Mouse (Mus musculus): ENCODE measurements around the gene Unc5cl. TPM values are rescaled to one million over a fixed set of nuclear protein-coding genes. Genes with fewer than 3 reads are reported as not detected.

Gene Unc5cl
- polyA plus RNA-seq, 1 experiment = 8.5 TPM

GRCm38 (mm10) chr17:48538328-48538727 lies 83.6 kb downstream of the Unc5cl start:
- Histone ChIP-seq H3K4me3 (ENCODE audit: extremely low read depth, insufficient read depth, insufficient read length) (no peak overlapping the region), H3K4me1 (ENCODE audit: control insufficient read depth, insufficient read depth, insufficient read length) (no peaks in the 10 kb centered on the region)

GRCm38 (mm10) chr17:48539326-48539725 lies 84.6 kb downstream of the Unc5cl start:
- no peaks in the 10 kb centered on the region for H3K36me3 ChIP-seq (ENCODE audit: control insufficient read depth, insufficient read depth, low read length)
- no peaks in the 10 kb centered on the region for H3K4me1 ChIP-seq (ENCODE audit: control insufficient read depth, insufficient read depth, insufficient read length)
- no peaks in the 10 kb centered on the region for H3K27me3 ChIP-seq (ENCODE audit: control insufficient read depth, insufficient read depth, low read length)
- no peak overlapping the region for H3K4me3 ChIP-seq (ENCODE audit: extremely low read depth, insufficient read depth, insufficient read length)
- TF ChIP-seq CTCF (IDR thresholded peaks at IDR 0.05; ENCODE audit: extremely low read depth, insufficient read depth, insufficient read length, insufficient replicate concordance) (no peak), POLR2A (IDR thresholded peaks at IDR 0.05; ENCODE audit: low read depth, low read length) (no peak)
- DNase-seq (ENCODE audit: low read depth in 1 of 2, low spot score in 2 of 2) = no peak
- H3K27ac ChIP-seq (ENCODE audit: insufficient read depth, low read length) = no peak overlapping the region
- WGBS = 92% methylated on average over 17 of the region's 17 CpGs

More at GRCm38 (mm10) chr17:48538328-48538727, 83.6 kb downstream of the Unc5cl start:
- no peak overlapping the region for H3K27ac ChIP-seq (ENCODE audit: insufficient read depth, low read length)
- H3K27me3 ChIP-seq (ENCODE audit: control insufficient read depth, insufficient read depth, low read length) = no peaks in the 10 kb centered on the region
- DNase-seq (ENCODE audit: low read depth in 1 of 2, low spot score in 2 of 2) = no peak
- TF ChIP-seq POLR2A (IDR thresholded peaks at IDR 0.05; ENCODE audit: low read depth, low read length) (no peak), CTCF (IDR thresholded peaks at IDR 0.05; ENCODE audit: extremely low read depth, insufficient read depth, insufficient read length, insufficient replicate concordance) (no peak)
- H3K36me3 ChIP-seq (ENCODE audit: control insufficient read depth, insufficient read depth, low read length) = no peaks in the 10 kb centered on the region
- 91% methylated on average over 5 of the region's 5 CpGs for WGBS

GRCm38 (mm10) chr17:48542733-48543132 lies 88.0 kb downstream of the Unc5cl start:
- Histone ChIP-seq H3K4me3 (ENCODE audit: extremely low read depth, insufficient read depth, insufficient read length) (no peak overlapping the region), H3K4me1 (ENCODE audit: control insufficient read depth, insufficient read depth, insufficient read length) (no peaks in the 10 kb centered on the region), H3K36me3 (ENCODE audit: control insufficient read depth, insufficient read depth, low read length) (no peaks in the 10 kb centered on the region), H3K27ac (ENCODE audit: insufficient read depth, low read length) (no peak overlapping the region), H3K27me3 (ENCODE audit: control insufficient read depth, insufficient read depth, low read length) (no peaks in the 10 kb centered on the region)
- no peak for DNase-seq (ENCODE audit: low read depth in 1 of 2, low spot score in 2 of 2)
- TF ChIP-seq POLR2A (IDR thresholded peaks at IDR 0.05; ENCODE audit: low read depth, low read length) (no peak), CTCF (IDR thresholded peaks at IDR 0.05; ENCODE audit: extremely low read depth, insufficient read depth, insufficient read length, insufficient replicate concordance) (no peak)
- WGBS = 84% methylated on average over 11 of the region's 11 CpGs

- no peak overlapping the region for H3K4me3 ChIP-seq (ENCODE audit: extremely low read depth, insufficient read depth, insufficient read length)
- 87% methylated on average over 15 of the region's 15 CpGs for WGBS
- TF ChIP-seq CTCF (IDR thresholded peaks at IDR 0.05; ENCODE audit: extremely low read depth, insufficient read depth, insufficient read length, insufficient replicate concordance) (no peak), POLR2A (IDR thresholded peaks at IDR 0.05; ENCODE audit: low read depth, low read length) (no peak)
- no peaks in the 10 kb centered on the region for H3K36me3 ChIP-seq (ENCODE audit: control insufficient read depth, insufficient read depth, low read length)
- no peaks in the 10 kb centered on the region for H3K27me3 ChIP-seq (ENCODE audit: control insufficient read depth, insufficient read depth, low read length)
- no peak overlapping the region for H3K27ac ChIP-seq (ENCODE audit: insufficient read depth, low read length)
- no peak for DNase-seq (ENCODE audit: low read depth in 1 of 2, low spot score in 2 of 2)
- no peaks in the 10 kb centered on the region for H3K4me1 ChIP-seq (ENCODE audit: control insufficient read depth, insufficient read depth, insufficient read length)
These were observed 88.6 kb downstream of the Unc5cl start for GRCm38 (mm10) chr17:48543301-48543765.

- Histone ChIP-seq H3K27ac (ENCODE audit: insufficient read depth, low read length) (no peak overlapping the region), H3K4me3 (ENCODE audit: extremely low read depth, insufficient read depth, insufficient read length) (no peak overlapping the region), H3K4me1 (ENCODE audit: control insufficient read depth, insufficient read depth, insufficient read length) (no peaks in the 10 kb centered on the region), H3K36me3 (ENCODE audit: control insufficient read depth, insufficient read depth, low read length) (no peaks in the 10 kb centered on the region), H3K27me3 (ENCODE audit: control insufficient read depth, insufficient read depth, low read length) (no peaks in the 10 kb centered on the region)
- 26% methylated on average over 9 of the region's 9 CpGs for WGBS
- no peak for DNase-seq (ENCODE audit: low read depth in 1 of 2, low spot score in 2 of 2)
- no peak for TF ChIP-seq CTCF (IDR thresholded peaks at IDR 0.05; ENCODE audit: extremely low read depth, insufficient read depth, insufficient read length, insufficient replicate concordance)
- no peak for TF ChIP-seq POLR2A (IDR thresholded peaks at IDR 0.05; ENCODE audit: low read depth, low read length)
These were observed 90.0 kb downstream of the Unc5cl start for GRCm38 (mm10) chr17:48544722-48545121.

- TF ChIP-seq CTCF (IDR thresholded peaks at IDR 0.05; ENCODE audit: extremely low read depth, insufficient read depth, insufficient read length, insufficient replicate concordance) (no peak), POLR2A (IDR thresholded peaks at IDR 0.05; ENCODE audit: low read depth, low read length) (no peak)
- no peak overlapping the region for H3K27ac ChIP-seq (ENCODE audit: insufficient read depth, low read length)
- no peaks in the 10 kb centered on the region for H3K36me3 ChIP-seq (ENCODE audit: control insufficient read depth, insufficient read depth, low read length)
- no peaks in the 10 kb centered on the region for H3K4me1 ChIP-seq (ENCODE audit: control insufficient read depth, insufficient read depth, insufficient read length)
- no peak for DNase-seq (ENCODE audit: low read depth in 1 of 2, low spot score in 2 of 2)
- no peak overlapping the region for H3K4me3 ChIP-seq (ENCODE audit: extremely low read depth, insufficient read depth, insufficient read length)
- no peaks in the 10 kb centered on the region for H3K27me3 ChIP-seq (ENCODE audit: control insufficient read depth, insufficient read depth, low read length)
- 81% methylated on average over 28 of the region's 28 CpGs for WGBS
These were observed 90.7 kb downstream of the Unc5cl start for GRCm38 (mm10) chr17:48545223-48545943.

- no peak for DNase-seq (ENCODE audit: low read depth in 1 of 2, low spot score in 2 of 2)
- Histone ChIP-seq H3K4me3 (ENCODE audit: extremely low read depth, insufficient read depth, insufficient read length) (no peak overlapping the region), H3K4me1 (ENCODE audit: control insufficient read depth, insufficient read depth, insufficient read length) (no peaks in the 10 kb centered on the region), H3K27me3 (ENCODE audit: control insufficient read depth, insufficient read depth, low read length) (no peaks in the 10 kb centered on the region), H3K27ac (ENCODE audit: insufficient read depth, low read length) (no peak overlapping the region), H3K36me3 (ENCODE audit: control insufficient read depth, insufficient read depth, low read length) (no peaks in the 10 kb centered on the region)
- 91% methylated on average over 11 of the region's 11 CpGs for WGBS
- TF ChIP-seq CTCF (IDR thresholded peaks at IDR 0.05; ENCODE audit: extremely low read depth, insufficient read depth, insufficient read length, insufficient replicate concordance) = no peak
- TF ChIP-seq POLR2A (IDR thresholded peaks at IDR 0.05; ENCODE audit: low read depth, low read length) = no peak
These were observed 91.3 kb downstream of the Unc5cl start for GRCm38 (mm10) chr17:48546036-48546435.
